Mouse (Mus musculus): ENCODE measurements at regions not wholly inside any gene's neighbourhood (a gene's known extent, or its start where the extent isn't known, plus 50 kb on each side); places are given as distances from the start of the nearest gene placed in this dataset.

GRCm38 (mm10) chr7:129819651-129820050, 228.0 kb downstream of the Wdr11 start:
- H3K9me3 ChIP-seq (replicated peaks), result 0 out of 2 replicates have a peak, but pooled peaks cover 2% of the 10 kb centered on the region
- no peak overlapping the region for H3K27ac ChIP-seq (replicated peaks)
- no peak for ATAC-seq (ENCODE audit: insufficient read depth)
- H3K9ac ChIP-seq, result no peak overlapping the region
- WGBS (ENCODE audit: insufficient replicate concordance), result 59% methylated on average over 5 of the region's 5 CpGs
- no peak overlapping the region for H3K4me2 ChIP-seq
- no peaks in the 10 kb centered on the region for H3K36me3 ChIP-seq (replicated peaks)
- H3K27me3 ChIP-seq, result no peaks in the 10 kb centered on the region
- no peak overlapping the region for H3K4me3 ChIP-seq (replicated peaks)
- no peaks in the 10 kb centered on the region for H3K4me1 ChIP-seq (replicated peaks)

DNA sequence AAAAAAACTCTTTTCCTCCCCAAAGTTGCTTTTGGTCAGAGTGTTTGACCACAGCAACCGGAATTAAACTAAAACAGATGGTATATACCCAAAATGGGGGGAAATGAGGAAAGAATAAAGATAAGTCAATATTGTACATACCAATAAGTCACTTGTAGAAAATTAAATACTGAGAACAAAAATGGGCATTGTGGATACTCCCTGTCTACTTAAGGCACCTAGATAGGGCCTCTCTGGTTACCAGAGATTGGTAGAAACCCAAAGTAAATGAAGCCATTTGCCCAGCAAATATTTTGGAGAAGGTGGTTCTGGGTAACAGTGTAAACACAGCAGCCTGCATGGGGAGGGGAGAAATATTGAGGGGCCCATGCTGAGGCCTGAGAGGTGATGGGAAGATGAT, 237.3 kb downstream of the Wdr11 start:
- H3K27ac ChIP-seq (replicated peaks), result no peak overlapping the region
- no peak overlapping the region for H3K4me2 ChIP-seq
- no peaks in the 10 kb centered on the region for H3K9me3 ChIP-seq (replicated peaks)
- no peak overlapping the region for H3K4me3 ChIP-seq (replicated peaks)
- H3K4me1 ChIP-seq (replicated peaks), result no peaks in the 10 kb centered on the region
- WGBS (ENCODE audit: insufficient replicate concordance), result 63% methylated on average over 1 of the region's 1 CpGs
- no peak for ATAC-seq (ENCODE audit: insufficient read depth)
- no peak overlapping the region for H3K9ac ChIP-seq
- H3K36me3 ChIP-seq (replicated peaks), result no peaks in the 10 kb centered on the region
- no peaks in the 10 kb centered on the region for H3K27me3 ChIP-seq

- no peak for ATAC-seq (ENCODE audit: insufficient read depth)
- 60% methylated on average over 8 of the region's 8 CpGs for WGBS (ENCODE audit: insufficient replicate concordance)
Observed at GRCm38 (mm10) chr7:129832830-129833229, 241.2 kb downstream of the Wdr11 start.

DNA sequence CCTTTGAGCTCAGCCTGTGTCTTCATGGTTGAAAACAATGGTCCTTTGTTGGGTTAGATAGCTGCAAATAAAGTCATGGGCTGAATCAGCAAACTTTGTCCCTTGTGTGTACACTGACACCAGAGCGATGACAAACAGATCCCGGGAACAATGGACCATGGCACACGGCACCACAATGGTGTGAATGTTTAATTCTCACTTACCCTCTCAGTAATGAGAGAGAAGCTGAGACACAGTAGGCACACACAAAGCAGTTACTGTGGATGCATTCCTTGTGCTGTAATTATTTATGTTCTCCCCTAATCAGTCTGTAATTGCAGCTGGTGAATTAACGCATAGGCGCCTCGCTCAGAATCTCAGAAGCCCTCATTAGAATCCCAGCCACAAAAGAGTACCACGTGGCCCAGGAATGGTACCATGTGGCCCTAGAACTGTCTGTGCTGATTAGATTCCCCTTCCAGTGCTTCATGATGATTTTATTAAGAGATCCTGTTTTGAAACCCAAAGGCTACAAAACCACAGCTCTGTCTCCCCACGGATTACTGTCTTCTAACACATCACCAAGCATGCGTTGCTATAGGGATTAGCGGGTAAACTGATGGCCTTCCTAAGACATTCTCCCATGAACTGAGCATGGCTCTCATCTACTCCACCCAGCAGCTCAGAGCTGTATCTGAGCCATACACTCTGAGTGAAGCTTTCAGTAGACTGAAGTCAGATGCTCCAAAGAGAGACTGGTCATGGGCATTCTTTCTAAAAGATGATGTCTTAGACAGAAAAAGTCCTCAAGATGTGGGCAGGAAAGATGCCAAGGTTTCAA, 250.8 kb downstream of the Wdr11 start:
- Histone ChIP-seq H3K4me2 (no peak overlapping the region), H3K27ac (replicated peaks) (no peak overlapping the region), H3K9ac (no peak overlapping the region), H3K9me3 (replicated peaks) (no peaks in the 10 kb centered on the region), H3K27me3 (no peaks in the 10 kb centered on the region), H3K4me3 (replicated peaks) (no peak overlapping the region), H3K4me1 (replicated peaks) (no peaks in the 10 kb centered on the region), H3K36me3 (replicated peaks) (no peaks in the 10 kb centered on the region)
- WGBS (ENCODE audit: insufficient replicate concordance), result 62% methylated on average over 10 of the region's 10 CpGs
- ATAC-seq (ENCODE audit: insufficient read depth), result no peak

More at GRCm38 (mm10) chr7:129832830-129833229, 241.2 kb downstream of the Wdr11 start:
- H3K27me3 ChIP-seq, result no peaks in the 10 kb centered on the region
- H3K9ac ChIP-seq, result no peak overlapping the region
- H3K9me3 ChIP-seq (replicated peaks), result no peaks in the 10 kb centered on the region
- H3K4me3 ChIP-seq (replicated peaks), result no peak overlapping the region
- no peaks in the 10 kb centered on the region for H3K36me3 ChIP-seq (replicated peaks)
- no peak overlapping the region for H3K27ac ChIP-seq (replicated peaks)
- H3K4me1 ChIP-seq (replicated peaks), result no peaks in the 10 kb centered on the region
- H3K4me2 ChIP-seq, result no peak overlapping the region

GRCm38 (mm10) chr7:129847136-129847535, 255.5 kb downstream of the Wdr11 start:
- no peaks in the 10 kb centered on the region for H3K4me1 ChIP-seq (replicated peaks)

GRCm38 (mm10) chr7:129853596-129853995, 261.9 kb downstream of the Wdr11 start:
- Histone ChIP-seq H3K4me1 (replicated peaks) (no peaks in the 10 kb centered on the region), H3K36me3 (replicated peaks) (no peaks in the 10 kb centered on the region), H3K27ac (replicated peaks) (no peak overlapping the region), H3K9me3 (replicated peaks) (no peaks in the 10 kb centered on the region), H3K9ac (no peak overlapping the region), H3K4me3 (replicated peaks) (no peak overlapping the region), H3K4me2 (no peak overlapping the region), H3K27me3 (no peaks in the 10 kb centered on the region)
- ATAC-seq (ENCODE audit: insufficient read depth), result no peak
- WGBS (ENCODE audit: insufficient replicate concordance), result 52% methylated on average over 7 of the region's 7 CpGs

More at GRCm38 (mm10) chr7:129847136-129847535, 255.5 kb downstream of the Wdr11 start:
- ATAC-seq (ENCODE audit: insufficient read depth), result no peak
- Histone ChIP-seq H3K27me3 (no peaks in the 10 kb centered on the region), H3K36me3 (replicated peaks) (no peaks in the 10 kb centered on the region), H3K4me3 (replicated peaks) (no peak overlapping the region), H3K9ac (no peak overlapping the region), H3K4me2 (no peak overlapping the region), H3K27ac (replicated peaks) (no peak overlapping the region), H3K9me3 (replicated peaks) (no peaks in the 10 kb centered on the region)
- WGBS (ENCODE audit: insufficient replicate concordance), result 37% methylated on average over 5 of the region's 5 CpGs

GRCm38 (mm10) chr7:129854942-129855341, 263.3 kb downstream of the Wdr11 start:
- no peaks in the 10 kb centered on the region for H3K36me3 ChIP-seq (replicated peaks)
- H3K9me3 ChIP-seq (replicated peaks), result no peaks in the 10 kb centered on the region
- H3K4me3 ChIP-seq (replicated peaks), result no peak overlapping the region
- H3K27me3 ChIP-seq, result no peaks in the 10 kb centered on the region
- WGBS (ENCODE audit: insufficient replicate concordance), result 57% methylated on average over 2 of the region's 2 CpGs
- no peaks in the 10 kb centered on the region for H3K4me1 ChIP-seq (replicated peaks)
- no peak overlapping the region for H3K9ac ChIP-seq
- H3K4me2 ChIP-seq, result no peak overlapping the region
- ATAC-seq (ENCODE audit: insufficient read depth), result no peak
- H3K27ac ChIP-seq (replicated peaks), result no peak overlapping the region

- H3K9ac ChIP-seq, result no peak overlapping the region
- no peaks in the 10 kb centered on the region for H3K9me3 ChIP-seq (replicated peaks)
- H3K27ac ChIP-seq (replicated peaks), result no peak overlapping the region
- no peaks in the 10 kb centered on the region for H3K4me1 ChIP-seq (replicated peaks)
- no peak overlapping the region for H3K4me2 ChIP-seq
- no peak overlapping the region for H3K4me3 ChIP-seq (replicated peaks)
- no peaks in the 10 kb centered on the region for H3K36me3 ChIP-seq (replicated peaks)
- H3K27me3 ChIP-seq, result no peaks in the 10 kb centered on the region
- ATAC-seq (ENCODE audit: insufficient read depth), result no peak
- WGBS (ENCODE audit: insufficient replicate concordance), result 21% methylated on average over 1 of the region's 1 CpGs
Observed at GRCm38 (mm10) chr7:129862966-129863365, 271.3 kb downstream of the Wdr11 start.

DNA sequence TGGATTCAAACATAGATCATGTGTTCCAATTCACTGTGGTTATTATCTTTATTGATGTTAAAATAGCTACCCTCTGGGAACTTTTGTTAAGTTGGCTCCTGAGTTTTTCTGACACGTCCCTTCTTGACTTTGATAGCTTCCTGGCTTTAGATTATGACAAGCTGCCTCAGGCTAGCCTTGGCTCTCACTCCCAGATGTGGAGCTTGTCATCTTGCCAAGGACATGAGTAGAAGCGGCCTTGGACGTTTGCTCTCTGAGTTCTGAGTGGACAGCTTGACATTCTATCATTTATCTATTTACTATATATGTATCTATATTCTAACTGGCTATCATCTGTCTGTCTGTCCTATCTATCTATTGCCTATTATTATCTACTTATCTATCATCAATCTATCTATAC, 273.9 kb downstream of the Wdr11 start:
- no peaks in the 10 kb centered on the region for H3K4me1 ChIP-seq (replicated peaks)
- no peak overlapping the region for H3K9ac ChIP-seq
- no peak overlapping the region for H3K4me3 ChIP-seq (replicated peaks)
- WGBS (ENCODE audit: insufficient replicate concordance), result 57% methylated on average over 3 of the region's 3 CpGs
- no peaks in the 10 kb centered on the region for H3K36me3 ChIP-seq (replicated peaks)
- no peak overlapping the region for H3K4me2 ChIP-seq
- H3K27ac ChIP-seq (replicated peaks), result no peak overlapping the region
- no peaks in the 10 kb centered on the region for H3K27me3 ChIP-seq
- no peaks in the 10 kb centered on the region for H3K9me3 ChIP-seq (replicated peaks)
- no peak for ATAC-seq (ENCODE audit: insufficient read depth)

DNA sequence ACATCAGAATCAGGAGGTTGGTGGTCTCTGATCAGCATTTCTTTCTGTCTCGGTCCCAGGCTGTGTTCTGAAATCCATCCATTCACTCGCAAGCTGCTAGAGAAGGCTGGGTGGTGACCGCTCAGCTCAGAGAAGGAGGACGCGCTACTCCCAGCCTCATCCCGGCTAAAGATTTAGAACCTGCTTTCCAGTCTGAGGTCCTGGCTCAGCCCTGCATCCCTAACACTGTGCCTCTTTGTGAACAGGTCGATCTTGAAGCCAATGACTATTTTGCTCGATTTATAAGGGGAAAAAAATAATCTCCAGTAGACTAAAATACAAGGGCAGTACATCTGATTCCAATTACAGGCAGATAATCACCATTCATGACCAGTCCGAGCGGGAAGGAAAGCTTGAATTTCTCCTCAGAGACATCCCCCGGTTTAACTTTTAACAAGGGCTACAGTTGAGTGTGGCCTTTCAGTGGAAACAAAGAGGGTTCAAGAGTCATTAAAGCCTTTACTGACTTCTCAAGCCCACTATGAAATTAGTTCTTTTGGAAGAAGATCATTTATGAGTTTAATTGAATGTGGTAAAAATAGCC, 280.6 kb downstream of the Wdr11 start:
- Histone ChIP-seq H3K36me3 (replicated peaks) (no peaks in the 10 kb centered on the region), H3K9me3 (replicated peaks) (no peaks in the 10 kb centered on the region), H3K4me3 (replicated peaks) (no peak overlapping the region), H3K4me1 (replicated peaks) (no peaks in the 10 kb centered on the region), H3K4me2 (no peak overlapping the region), H3K27ac (replicated peaks) (no peak overlapping the region), H3K27me3 (no peaks in the 10 kb centered on the region), H3K9ac (no peak overlapping the region)
- ATAC-seq (ENCODE audit: insufficient read depth), result no peak
- 72% methylated on average over 11 of the region's 11 CpGs for WGBS (ENCODE audit: insufficient replicate concordance)

GRCm38 (mm10) chr7:129876202-129876851, 284.7 kb downstream of the Wdr11 start:
- H3K36me3 ChIP-seq (replicated peaks), result no peaks in the 10 kb centered on the region
- no peaks in the 10 kb centered on the region for H3K4me1 ChIP-seq (replicated peaks)
- no peak overlapping the region for H3K4me2 ChIP-seq
- no peak for ATAC-seq (ENCODE audit: insufficient read depth)
- H3K4me3 ChIP-seq (replicated peaks), result no peak overlapping the region
- no peaks in the 10 kb centered on the region for H3K27me3 ChIP-seq
- no peak overlapping the region for H3K9ac ChIP-seq
- H3K27ac ChIP-seq (replicated peaks), result no peak overlapping the region
- H3K9me3 ChIP-seq (replicated peaks), result no peaks in the 10 kb centered on the region
- WGBS (ENCODE audit: insufficient replicate concordance), result 70% methylated on average over 7 of the region's 7 CpGs
